Mouse (Mus musculus) layer of hippocampus, adult 2 months (tissue): ENCODE results near the gene Frmpd1. TPM values are rescaled to one million over a fixed set of nuclear protein-coding genes. Genes with fewer than 3 reads are reported as not detected.

Experiments
- DNase-seq, 2 experiments: peaks; one replicate each; pipeline ENCODE4 v3.0.0; 2022; ENCODE audit warnings: low spot score in 2 of 2
- H3K27ac ChIP-seq: fragments of 200-600 bp; 2 replicates; pipeline ENCODE4 v1.8.1; 2022
- H3K4me3 ChIP-seq: fragments of 200-600 bp; 2 replicates; pipeline ENCODE4 v1.8.1; 2022; ENCODE audit warnings: mild to moderate bottlenecking
- CTCF ChIP-seq: fragments of 200-600 bp; conservative IDR thresholded peaks from 2 replicates; pipeline ENCODE4 v1.8.1; 2022; ENCODE audit warnings: antibody characterized with exemption, mild to moderate bottlenecking, moderate library complexity
- total RNA-seq, 2 experiments: library from RNA; stranded (reverse); gene quantifications; 2 replicates each; pipeline ENCODE4 v1.2.3; 2021

Frmpd1 gene
- total RNA-seq, 2 experiments from 2014 or later = 15.7 to 16.4 TPM

DNA sequence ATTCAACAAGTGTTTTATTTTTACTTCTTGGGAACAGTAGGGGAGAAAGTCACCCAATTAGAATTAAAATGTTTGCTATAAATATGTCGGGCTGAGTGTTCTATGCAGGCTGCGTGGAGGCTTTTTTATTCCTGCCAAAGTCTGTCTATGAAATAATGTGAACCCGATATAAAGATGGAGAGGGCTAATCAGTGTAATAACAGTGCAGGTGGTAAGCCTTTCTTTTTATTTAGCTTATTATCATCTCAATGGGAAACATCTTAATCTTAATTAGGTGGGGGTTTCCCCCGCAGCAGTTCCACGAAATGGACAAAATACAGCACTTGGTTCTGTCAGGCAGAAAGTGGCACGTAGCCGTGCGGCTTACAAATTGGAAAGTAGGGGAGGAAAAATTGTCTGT is 66.6 kb downstream of the Frmpd1 start:
- TF ChIP-seq CTCF = no peak
- Histone ChIP-seq H3K4me3 (no peak overlapping the region), H3K27ac (no peak overlapping the region)
- DNase-seq = no peak

- DNase-seq = peak; percentile 32 to 35
- Histone ChIP-seq H3K4me3 (no peak overlapping the region), H3K27ac (peak overlapping the region; percentile 77)
- no peak for TF ChIP-seq CTCF
Measured at GRCm38 (mm10) chr4:45252861-45253262, 68.2 kb downstream of the Frmpd1 start.

DNA sequence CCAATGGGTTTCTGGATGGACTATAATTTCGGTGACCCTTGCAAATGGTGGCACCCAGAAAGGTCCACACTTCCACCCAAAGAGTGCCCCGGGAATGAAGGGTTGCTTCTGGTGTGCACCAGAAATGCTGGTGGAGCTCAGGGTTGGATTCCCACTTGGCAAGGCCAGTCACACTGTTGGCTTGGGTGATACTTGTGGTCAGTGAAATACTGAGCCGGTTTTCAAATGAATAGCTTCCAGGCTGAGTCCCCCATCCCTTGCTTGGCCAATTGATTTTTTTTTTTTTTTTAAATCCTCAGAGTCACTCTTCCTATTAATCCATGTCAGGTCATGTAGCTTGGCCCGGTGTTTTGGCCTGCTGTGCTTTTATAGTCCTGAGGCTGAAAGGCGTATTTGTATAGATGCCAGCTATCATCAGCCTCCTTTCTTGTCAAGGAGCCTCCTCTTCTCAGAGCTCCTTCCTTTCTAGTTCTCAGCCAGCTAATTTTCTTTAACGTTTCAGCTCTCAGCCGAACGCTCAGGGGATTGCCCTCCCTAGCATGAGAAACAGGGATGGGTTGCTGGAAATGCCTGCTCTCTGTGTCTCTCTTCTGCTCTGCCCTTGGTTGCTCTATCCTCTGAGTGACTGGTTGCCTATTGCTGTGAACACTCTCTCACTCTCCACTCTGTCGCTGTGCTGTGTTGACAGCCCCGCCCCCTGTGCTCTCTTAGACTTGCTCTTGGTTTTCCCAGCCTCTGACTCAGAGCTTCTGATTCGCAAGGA is 69.3 kb downstream of the Frmpd1 start:
- no peak overlapping the region for H3K4me3 ChIP-seq
- H3K27ac ChIP-seq = peak overlapping the region; percentile 77
- no peak for TF ChIP-seq CTCF
- DNase-seq = peak; percentile 23 to 41

DNA sequence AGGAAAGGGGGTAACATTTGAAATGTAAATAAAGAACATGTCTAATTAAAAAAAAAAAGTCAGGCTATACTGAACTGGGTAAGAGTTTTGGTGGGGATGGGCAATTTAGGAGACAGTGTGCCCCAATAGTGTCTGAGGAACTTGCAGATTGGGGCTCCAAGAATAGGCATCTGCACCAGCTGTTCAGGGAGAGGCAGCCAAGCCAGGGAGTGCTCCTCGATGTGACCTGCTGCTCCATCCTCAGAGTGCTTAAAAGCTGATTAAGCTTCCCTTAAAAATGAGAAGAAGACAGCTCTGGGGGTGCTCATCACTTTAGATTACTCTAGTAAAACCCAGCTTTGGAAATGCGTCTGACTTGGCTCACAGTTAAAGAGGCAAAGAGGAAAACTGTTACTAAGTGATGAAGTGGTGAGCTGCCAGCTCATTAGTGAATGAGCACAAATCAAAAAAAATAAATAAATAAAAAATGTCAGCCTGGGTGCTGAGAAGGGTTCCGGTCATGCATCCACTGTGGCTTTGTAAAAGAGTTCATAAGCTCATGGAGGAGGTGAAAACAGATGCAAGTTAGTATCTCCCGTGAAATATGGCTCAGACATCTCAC is 74.7 kb downstream of the Frmpd1 start:
- H3K4me3 ChIP-seq = no peak overlapping the region
- no peak for TF ChIP-seq CTCF
- peak overlapping the region; percentile 51 for H3K27ac ChIP-seq
- DNase-seq = no peak

- H3K4me3 ChIP-seq = no peak overlapping the region
- peak overlapping the region; percentile 63; the same call in 1 of the 2 replicates for H3K27ac ChIP-seq
- peak; percentile 31 to 32 for DNase-seq
- TF ChIP-seq CTCF = no peak
Measured at GRCm38 (mm10) chr4:45261551-45261950, 76.9 kb downstream of the Frmpd1 start.

DNA sequence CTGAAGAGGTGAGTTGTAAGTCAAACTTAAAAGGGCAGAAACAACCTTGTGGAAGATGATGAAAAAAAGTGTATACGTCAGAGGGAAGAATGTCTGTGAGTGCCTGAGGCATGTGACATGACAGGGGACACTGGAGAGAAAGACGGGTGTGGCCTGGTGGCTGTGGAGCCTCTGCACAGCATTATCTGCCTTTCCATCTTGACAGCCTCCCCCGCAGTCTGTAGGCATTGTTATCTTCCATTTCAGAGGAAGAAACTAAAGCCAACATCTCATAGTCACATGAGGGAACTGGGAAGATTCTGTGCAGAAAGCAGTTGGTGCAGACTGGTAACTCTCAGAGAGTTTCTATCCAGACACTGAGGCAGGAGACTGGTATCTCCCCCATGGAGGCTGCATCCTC is 83.2 kb downstream of the Frmpd1 start:
- H3K4me3 ChIP-seq = no peak overlapping the region
- no peak for TF ChIP-seq CTCF
- H3K27ac ChIP-seq = no peak overlapping the region
- DNase-seq = no peak

GRCm38 (mm10) chr4:45271041-45271452 is 86.4 kb downstream of the Frmpd1 start:
- Histone ChIP-seq H3K27ac (peak overlapping the region; percentile 32; the same call in 1 of the 2 replicates), H3K4me3 (no peak overlapping the region)
- TF ChIP-seq CTCF = no peak
- DNase-seq = peak; percentile 53 to 69

DNA sequence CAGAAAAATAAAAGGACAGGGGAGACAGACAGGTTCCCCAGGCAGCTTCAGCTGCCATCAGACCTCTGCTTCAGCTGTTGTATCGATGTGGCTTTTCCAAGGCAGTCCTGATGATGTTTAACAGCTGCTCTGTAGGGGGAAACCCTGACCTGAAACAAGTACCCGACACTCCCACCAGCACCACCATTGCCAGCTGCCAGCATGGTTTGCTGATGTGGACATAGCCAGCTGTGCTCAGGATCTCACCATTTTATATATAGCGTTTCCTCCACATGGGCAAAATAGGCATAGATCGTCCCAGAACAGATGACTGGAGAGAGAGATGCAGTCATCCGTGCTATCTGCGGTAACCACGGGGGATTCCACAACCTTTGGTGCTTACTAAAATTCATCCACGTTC is 91.1 kb downstream of the Frmpd1 start:
- TF ChIP-seq CTCF = no peak
- H3K27ac ChIP-seq = no peak overlapping the region
- no peak overlapping the region for H3K4me3 ChIP-seq
- DNase-seq = no peak

GRCm38 (mm10) chr4:45279292-45279691 is 94.6 kb downstream of the Frmpd1 start:
- DNase-seq = no peak
- no peak overlapping the region for H3K4me3 ChIP-seq
- peak; percentile 47 for TF ChIP-seq CTCF
- no peak overlapping the region for H3K27ac ChIP-seq

DNA sequence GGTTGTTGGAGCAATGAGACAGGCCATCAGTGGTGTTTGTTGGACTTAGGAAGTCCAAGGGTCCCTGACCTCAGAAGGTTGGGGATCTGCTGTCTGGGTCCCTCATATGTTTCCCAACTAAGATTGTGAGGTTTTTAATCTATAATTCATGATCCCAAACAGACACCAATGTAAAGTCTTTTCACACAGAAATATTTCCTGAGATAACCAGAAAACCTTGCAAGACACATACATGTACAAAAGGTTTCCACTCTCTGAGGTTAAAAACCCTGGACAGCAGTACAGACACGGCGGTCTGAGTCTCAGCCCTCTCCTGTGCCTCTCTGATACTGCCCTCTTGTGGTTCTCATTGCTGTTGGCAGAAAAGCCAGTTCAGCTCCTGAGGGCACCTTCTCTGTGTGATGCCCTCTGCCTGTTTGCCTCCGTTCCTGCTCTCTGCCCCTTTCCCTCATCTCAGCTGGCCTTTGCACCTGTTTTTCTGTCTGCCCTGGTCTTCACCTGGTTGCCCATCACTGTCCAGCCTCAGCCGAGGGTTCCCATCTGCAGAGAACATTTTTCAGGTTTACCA is 95.4 kb downstream of the Frmpd1 start:
- H3K27ac ChIP-seq = no peak overlapping the region

DNA sequence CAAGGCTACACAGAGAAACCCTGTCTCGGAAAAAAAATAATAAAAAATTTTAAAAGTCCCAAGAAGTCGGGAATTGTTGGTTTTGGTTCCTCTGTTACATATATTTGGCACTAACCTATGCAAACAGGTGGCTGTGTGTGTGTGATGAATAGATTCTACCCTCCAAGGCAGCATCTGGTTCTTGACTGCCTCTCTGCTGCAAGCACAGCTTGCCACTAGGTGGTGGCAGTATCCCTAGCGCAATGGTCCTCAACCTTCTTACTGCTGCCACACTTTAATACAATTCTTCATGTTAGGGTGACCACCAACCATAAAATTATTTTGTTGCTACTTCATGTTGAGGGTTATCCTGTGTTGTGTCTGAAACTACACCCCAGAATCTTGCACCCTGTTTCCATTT is 101.6 kb downstream of the Frmpd1 start:
- Histone ChIP-seq H3K27ac (no peak overlapping the region), H3K4me3 (no peak overlapping the region)
- no peak for DNase-seq
- peak; percentile 86 for TF ChIP-seq CTCF

More for the DNA sequence above, 95.4 kb downstream of the Frmpd1 start:
- no peak overlapping the region for H3K4me3 ChIP-seq
- peak; percentile 57 to 75 for DNase-seq
- TF ChIP-seq CTCF = peak; percentile 98

DNA sequence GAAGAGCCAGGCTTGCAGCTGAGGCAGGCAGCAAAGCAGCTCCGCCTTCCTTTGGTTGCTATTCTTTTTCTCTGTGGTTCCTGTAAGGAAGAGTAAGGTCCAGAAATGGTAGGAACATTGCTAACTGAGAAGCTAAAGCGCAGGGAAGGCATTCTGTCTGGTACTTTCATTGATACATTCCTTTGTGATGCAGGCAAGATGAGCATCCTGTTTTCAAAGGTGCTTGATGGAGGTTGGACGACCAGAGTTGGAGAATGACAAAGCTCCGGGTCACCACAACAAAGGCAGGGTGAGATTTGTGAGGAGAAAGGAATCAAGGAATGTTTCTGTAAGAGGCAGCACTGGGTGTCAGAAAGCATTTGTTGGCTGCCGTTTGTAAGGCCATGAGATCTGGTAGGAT is 103.2 kb downstream of the Frmpd1 start:
- TF ChIP-seq CTCF = no peak
- no peak for DNase-seq
- H3K4me3 ChIP-seq = no peak overlapping the region
- no peak overlapping the region for H3K27ac ChIP-seq

DNA sequence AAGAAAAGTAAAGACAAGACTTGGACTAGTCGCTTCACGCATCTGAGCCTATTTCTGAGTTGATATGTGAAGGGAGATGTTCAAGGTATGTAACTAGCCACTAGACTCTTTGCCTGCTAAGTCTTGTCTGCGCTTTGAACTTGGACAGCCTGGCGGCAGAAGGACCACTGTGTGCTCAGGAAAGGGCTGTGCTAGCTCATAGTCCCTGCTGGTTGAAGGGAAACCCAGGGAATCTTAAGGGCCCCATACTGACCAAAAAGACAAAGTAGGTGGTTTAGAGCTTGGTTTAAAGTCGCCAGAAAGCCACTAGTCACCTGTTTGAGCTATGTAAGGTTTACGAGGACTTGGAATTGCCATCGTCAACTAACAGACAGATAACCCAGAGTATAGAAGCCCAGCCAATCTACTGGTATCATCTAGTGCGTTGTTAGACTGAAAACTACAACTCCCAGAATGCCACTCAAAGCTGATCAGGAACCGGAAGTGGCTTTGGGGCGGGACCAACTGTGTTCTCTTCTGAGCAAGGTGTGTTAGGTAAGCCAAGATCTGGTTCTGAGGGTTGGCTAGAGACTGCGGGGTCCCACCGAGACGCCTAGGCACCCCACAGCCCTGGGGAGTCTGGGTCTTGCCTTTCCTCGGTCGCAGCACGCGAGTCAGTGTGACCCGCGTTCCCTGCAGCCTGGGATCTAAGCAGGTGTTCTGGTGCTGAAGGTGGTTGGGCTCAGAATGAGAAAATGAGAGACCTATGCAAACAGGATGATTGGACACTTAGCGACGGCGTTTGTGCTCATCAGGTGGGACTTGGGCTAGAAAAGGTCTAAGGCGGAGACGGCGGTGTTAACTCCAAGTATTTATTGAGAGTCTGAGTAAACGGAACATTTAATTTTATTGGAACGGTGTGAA is 112.2 kb downstream of the Frmpd1 start, which contains the start of gene Trmt10b:
TSS of gene Trmt10b (plus strand) at position 466 of the 903 bp plus-strand sequence.
- DNase-seq = peak; percentile 70 to 82
- peak within 1 kb of the TSS; percentile 84 for H3K27ac ChIP-seq
- peak within 1 kb of the TSS; percentile 93 for H3K4me3 ChIP-seq
- no peak for TF ChIP-seq CTCF
